Mouse (Mus musculus) splenic B cell, adult 2 months (primary cell): ENCODE measurements around the gene Tspan5.
A peak's percentile ranks its signal among the peaks of the same experiment; 100 is the strongest.

Experiments
- DNase-seq: peaks from one replicate; pipeline ENCODE4 v3.0.0-alpha.2; 2011; ENCODE audit warnings: low read depth, low spot score
- H3K27me3 ChIP-seq: 2 replicates; pipeline ENCODE4 v1.6.1; 2012; ENCODE audit warnings: mild to moderate bottlenecking, low read length, moderate library complexity, mixed read lengths; ENCODE audit not compliant: control insufficient read depth, poor library complexity, insufficient read depth, severe bottlenecking
- H3K36me3 ChIP-seq: 2 replicates; pipeline ENCODE4 v1.6.1; 2012; ENCODE audit warnings: mild to moderate bottlenecking, low read length, moderate library complexity, mixed read lengths; ENCODE audit not compliant: control insufficient read depth, poor library complexity, insufficient read depth, severe bottlenecking

Tspan5 gene

DNA sequence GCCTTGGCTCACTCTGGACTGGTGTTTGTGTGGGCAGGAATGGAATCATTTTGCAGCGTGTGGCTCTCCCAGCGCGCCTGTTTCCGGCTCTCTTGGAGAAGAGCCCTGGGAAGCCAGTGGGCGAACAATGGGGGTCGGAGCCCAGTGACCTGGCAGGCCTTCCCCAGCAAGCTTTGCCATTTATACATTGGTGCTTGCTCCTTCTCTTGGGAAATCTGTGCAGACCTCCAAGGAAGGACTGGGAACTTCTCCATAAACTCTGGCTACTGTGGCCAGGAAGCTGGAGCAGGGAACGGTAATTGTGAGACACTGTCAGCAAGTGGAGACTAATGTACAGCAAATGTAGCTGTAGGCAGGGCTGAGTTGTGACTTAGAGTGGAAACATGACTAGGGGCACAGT lies 163.7 kb downstream of the Tspan5 start:
- no peak for DNase-seq
- Histone ChIP-seq H3K27me3 (no peaks in the 10 kb centered on the region), H3K36me3 (no peaks in the 10 kb centered on the region)

- Histone ChIP-seq H3K36me3 (no peaks in the 10 kb centered on the region), H3K27me3 (no peaks in the 10 kb centered on the region)
- peak; percentile 50 for DNase-seq
Observed at GRCm38 (mm10) chr3:138906112-138906880, 164.3 kb downstream of the Tspan5 start.

DNA sequence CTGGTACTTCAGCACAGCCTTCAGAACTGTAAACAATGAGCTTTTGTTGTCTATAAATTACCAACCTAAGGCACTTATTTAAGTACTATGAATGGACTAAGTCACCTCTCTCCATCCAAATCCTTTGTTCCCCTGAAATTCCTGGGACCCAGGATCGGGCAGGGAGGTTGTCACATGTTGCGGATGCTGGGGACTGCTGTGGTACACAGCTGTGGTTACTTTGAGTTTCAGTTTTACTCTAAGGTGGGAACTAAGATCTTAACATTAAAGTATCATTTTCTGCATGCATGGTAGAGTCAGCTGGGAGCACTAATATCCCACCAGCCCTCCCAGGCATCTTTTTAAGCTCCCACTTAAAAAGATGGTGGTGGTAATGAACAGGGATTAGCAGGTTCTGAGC lies 167.3 kb downstream of the Tspan5 start:
- H3K36me3 ChIP-seq = no peaks in the 10 kb centered on the region
- DNase-seq = no peak
- H3K27me3 ChIP-seq = no peaks in the 10 kb centered on the region

GRCm38 (mm10) chr3:138912504-138912903 lies 170.5 kb downstream of the Tspan5 start:
- DNase-seq = no peak
- Histone ChIP-seq H3K27me3 (no peaks in the 10 kb centered on the region), H3K36me3 (no peaks in the 10 kb centered on the region)

GRCm38 (mm10) chr3:138914626-138915288 lies 172.8 kb downstream of the Tspan5 start:
- Histone ChIP-seq H3K27me3 (no peaks in the 10 kb centered on the region), H3K36me3 (no peaks in the 10 kb centered on the region)
- DNase-seq = no peak

- no peak for DNase-seq
- Histone ChIP-seq H3K27me3 (no peaks in the 10 kb centered on the region), H3K36me3 (no peaks in the 10 kb centered on the region)
Observed at GRCm38 (mm10) chr3:138916591-138916990, 174.6 kb downstream of the Tspan5 start.

- Histone ChIP-seq H3K36me3 (no peaks in the 10 kb centered on the region), H3K27me3 (no peaks in the 10 kb centered on the region)
- DNase-seq = no peak
Observed at GRCm38 (mm10) chr3:138917016-138917415, 175.0 kb downstream of the Tspan5 start.

DNA sequence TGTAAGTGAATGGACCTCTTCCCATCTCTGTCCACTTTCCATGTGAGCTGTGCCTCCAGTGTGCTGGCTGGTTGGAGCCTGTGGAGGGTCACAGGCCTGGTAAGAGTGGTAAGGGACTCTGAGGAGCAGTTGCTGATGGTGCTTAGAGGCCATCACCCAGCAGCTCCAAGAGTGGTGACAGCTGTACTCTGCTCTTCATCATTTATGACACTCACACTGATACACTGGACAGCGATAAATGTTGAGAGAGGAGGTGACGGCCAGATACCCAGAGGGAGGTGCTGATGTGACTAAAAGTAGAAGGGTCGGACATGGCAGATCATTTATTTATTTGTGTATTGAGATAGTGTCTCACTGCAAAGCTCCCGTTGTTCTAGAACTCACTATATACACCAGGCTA lies 176.2 kb downstream of the Tspan5 start:
- H3K36me3 ChIP-seq = no peaks in the 10 kb centered on the region
- no peak for DNase-seq
- H3K27me3 ChIP-seq = no peaks in the 10 kb centered on the region

- peaks cover 19% of the 10 kb centered on the region for H3K36me3 ChIP-seq
- no peaks in the 10 kb centered on the region for H3K27me3 ChIP-seq
- no peak for DNase-seq
Observed at GRCm38 (mm10) chr3:138926161-138926560, 184.2 kb downstream of the Tspan5 start.

DNA sequence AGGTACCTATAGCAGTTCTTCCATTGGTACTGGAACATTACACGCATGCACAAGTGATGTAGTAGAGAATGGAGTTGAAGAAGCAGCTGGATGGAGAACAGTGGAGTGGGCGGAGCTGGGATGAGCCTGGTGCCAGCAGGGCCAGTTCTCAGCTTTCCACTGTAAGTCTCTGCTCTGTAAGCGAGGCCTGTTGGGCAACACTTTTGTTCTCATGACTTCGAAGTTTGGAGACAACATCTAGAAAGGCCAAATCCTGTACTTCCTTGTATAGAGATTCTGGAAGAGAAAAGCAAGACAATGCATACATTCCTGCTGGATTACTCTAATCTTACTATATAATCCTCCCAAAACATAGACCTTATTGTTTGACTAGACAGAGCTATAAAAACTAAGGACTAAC lies 185.4 kb downstream of the Tspan5 start:
- no peak for DNase-seq
- peaks cover 19% of the 10 kb centered on the region for H3K36me3 ChIP-seq
- no peaks in the 10 kb centered on the region for H3K27me3 ChIP-seq

DNA sequence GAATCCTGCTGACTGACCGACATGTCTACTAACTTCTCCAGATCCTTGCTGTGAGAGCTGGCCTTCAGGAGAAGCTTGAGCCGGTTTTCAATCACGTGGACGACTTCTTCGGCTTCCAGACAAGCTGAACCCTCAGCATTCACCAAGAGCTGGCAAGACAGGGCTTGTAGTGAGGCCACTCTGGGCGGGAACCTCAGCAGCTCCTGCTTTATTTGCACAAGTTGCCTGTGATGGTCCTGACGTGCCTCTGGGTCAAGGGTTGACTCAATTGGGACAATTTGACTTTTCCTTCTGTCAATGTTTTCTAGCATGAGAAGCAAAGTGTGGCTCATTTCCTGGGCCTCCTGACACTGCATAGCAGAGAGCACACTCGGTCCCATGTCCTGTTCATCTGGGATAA lies 194.8 kb downstream of the Tspan5 start:
- DNase-seq = no peak
- H3K27me3 ChIP-seq = no peaks in the 10 kb centered on the region

DNA sequence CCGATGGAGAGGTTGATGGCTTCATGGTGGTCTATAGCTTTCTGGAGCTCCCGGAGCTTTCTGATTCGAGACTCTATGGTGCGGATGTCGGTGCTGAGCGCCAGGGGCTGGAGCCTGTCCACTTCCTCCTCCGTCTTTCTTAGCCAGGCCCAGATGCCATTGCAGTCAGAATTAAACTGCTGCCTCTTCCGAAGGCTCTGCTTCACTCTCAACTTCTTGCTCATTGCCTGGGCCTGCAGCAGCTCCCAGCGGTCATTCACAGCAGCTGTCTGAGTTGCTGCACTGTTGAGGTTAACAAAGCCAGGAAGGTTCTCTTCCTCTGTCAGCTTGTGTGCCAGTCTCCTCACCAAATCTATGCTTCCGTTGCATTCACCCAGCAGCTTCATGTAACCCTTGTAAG lies 195.2 kb downstream of the Tspan5 start:
- DNase-seq = no peak
- peaks cover 6% of the 10 kb centered on the region for H3K36me3 ChIP-seq
- H3K27me3 ChIP-seq = no peaks in the 10 kb centered on the region

More for the DNA sequence above, 194.8 kb downstream of the Tspan5 start:
- H3K36me3 ChIP-seq = peaks cover 6% of the 10 kb centered on the region

- Histone ChIP-seq H3K27me3 (no peaks in the 10 kb centered on the region), H3K36me3 (peaks cover 16% of the 10 kb centered on the region)
- no peak for DNase-seq
Observed at GRCm38 (mm10) chr3:138941604-138942003, 199.6 kb downstream of the Tspan5 start.

DNA sequence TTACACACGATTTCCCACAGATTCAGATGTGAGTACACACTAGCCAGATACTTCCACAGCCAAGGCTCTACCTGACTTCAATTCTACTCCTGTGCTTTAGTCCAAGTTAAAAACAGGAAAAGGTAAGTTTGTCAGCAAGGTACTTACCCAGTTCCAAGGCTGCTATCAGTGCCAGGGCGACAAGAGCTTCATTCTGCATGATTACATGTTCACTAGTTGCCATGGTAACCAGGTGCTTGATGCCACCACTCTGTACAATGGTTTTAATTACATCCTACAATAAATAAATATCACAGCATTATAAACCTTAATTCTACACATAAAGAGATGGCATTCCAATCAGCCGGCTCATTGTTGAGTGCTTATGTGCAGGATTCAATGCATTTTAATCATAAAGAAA lies 203.5 kb downstream of the Tspan5 start:
- Histone ChIP-seq H3K27me3 (no peaks in the 10 kb centered on the region), H3K36me3 (peaks cover 19% of the 10 kb centered on the region)
- DNase-seq = no peak

- H3K27me3 ChIP-seq = no peaks in the 10 kb centered on the region
- DNase-seq = no peak
- peaks cover 21% of the 10 kb centered on the region for H3K36me3 ChIP-seq
Observed at GRCm38 (mm10) chr3:138949081-138949480, 207.1 kb downstream of the Tspan5 start.
